Mouse (Mus musculus): ENCODE measurements around the gene H2-DMb2. TPM values are rescaled to one million over a fixed set of nuclear protein-coding genes. Genes with fewer than 3 reads are reported as not detected.
A peak's percentile ranks its signal among the peaks of the same experiment; 100 is the strongest.

Gene H2-DMb2
- polyA plus RNA-seq, 1 experiment from 2014 or later: 0.17 TPM

DNA sequence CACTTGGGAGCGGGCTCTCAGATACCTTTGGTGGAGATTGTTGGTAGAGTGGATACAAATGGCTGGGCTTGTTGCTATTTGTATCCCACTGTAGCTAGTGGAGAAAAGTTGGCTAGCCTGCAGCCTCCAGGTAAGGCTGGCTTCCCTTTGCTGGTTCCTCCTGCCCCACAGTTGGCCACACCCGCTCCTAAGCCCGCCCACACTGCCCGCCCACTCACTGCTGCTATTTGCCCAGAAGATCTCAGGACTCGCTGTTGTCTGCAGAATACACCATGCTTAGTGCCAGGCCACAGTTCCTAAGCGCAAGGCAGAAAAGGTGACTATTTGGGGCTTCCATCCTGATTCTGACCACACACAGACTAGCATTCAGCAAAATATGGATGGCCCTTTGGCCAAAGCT is 15.6 kb upstream of the H2-DMb2 start:
- H3K4me1 ChIP-seq: peaks cover 48% of the 10 kb centered on the region
- ATAC-seq (ENCODE audit: low FRiP score): no peak
- 29% methylated on average over 6 of the region's 6 CpGs for WGBS

DNA sequence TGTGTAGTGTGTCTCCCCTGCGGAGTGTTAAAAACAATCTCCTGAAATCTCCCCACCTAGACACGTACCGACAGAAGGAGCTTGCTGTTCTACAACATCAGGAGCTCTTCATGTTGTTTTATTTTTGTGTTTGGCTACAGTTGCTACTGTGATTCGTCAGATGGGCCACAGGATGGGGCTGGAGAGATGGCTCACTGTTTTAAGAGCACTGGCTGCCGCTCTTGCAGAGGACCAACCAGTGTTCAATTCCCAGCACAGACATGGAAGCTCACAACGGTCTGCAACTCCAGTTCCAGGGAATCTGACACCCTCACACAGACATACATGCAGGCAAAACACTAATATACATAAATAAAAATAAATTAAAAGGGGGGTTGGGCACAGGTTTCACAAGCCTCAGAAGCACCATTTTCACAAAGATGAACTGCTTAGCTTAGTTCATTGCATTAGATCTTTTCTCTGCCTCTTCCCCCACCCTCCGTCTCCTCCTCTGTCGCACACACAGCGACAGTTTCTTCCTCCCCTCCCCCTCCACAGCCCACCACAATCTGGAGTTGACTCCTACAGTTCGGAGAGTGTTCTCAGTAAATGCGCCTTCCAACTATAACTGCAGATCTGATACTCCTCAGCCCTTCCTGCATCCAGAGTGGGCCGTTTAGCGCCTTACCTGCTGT is 14.7 kb upstream of the H2-DMb2 start:
- Histone ChIP-seq H3K4me2 (peak overlapping the region; percentile 33), H3K9ac (replicated peaks) (no peak overlapping the region)

More for the DNA sequence above, 15.6 kb upstream of the H2-DMb2 start:
- Histone ChIP-seq H3K4me2 (no peak overlapping the region), H3K27me3 (replicated peaks) (no peaks in the 10 kb centered on the region), H3K4me3 (replicated peaks) (no peak overlapping the region), H3K36me3 (no peaks in the 10 kb centered on the region), H3K9me3 (replicated peaks) (no peaks in the 10 kb centered on the region), H3K9ac (replicated peaks) (no peak overlapping the region), H3K27ac (replicated peaks) (no peak overlapping the region)

DNA sequence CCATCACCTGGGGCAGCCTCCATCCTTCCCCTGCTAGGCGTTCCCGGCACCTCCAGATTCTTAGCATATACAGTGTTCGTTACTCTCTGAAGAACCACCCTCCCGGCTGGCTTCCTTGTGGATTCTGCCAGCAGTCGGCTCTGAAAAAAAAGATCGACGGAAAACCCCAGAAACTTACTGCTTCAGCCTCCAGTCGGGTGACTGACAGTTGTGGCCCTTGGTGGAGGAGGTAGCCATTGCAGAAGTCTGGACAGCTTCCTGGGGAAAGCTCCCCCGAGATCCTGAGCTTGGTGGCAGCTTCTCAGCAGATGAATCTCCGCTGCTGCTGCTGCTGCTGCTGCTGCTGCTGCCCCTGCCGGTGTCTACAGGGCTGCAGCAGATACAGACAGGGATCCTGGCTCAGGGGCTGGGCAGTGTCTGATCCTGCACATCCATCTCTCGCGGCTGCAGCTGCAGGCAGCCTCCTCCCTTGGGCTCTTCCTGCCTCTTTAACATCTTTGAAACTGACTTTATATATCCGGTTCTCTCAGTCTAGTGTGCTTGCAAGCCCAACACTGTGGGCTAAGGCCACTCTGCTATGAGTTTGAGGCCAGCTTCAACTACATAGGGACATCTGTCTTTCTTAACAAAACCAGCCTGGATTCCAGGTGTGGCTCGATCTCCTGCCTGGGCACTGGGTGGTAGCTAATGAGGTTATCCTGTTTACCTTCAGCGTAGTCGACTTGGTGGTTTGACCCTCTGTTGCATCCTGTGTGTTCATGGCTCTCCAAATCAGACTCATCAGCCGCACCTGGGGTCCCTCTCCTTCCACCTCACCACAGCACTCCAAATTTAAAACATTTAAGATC is 13.9 kb upstream of the H2-DMb2 start:
- Histone ChIP-seq H3K27ac (replicated peaks) (no peak overlapping the region; the same call in 1 of the 2 replicates), H3K9me3 (replicated peaks) (no peaks in the 10 kb centered on the region), H3K27me3 (replicated peaks) (no peaks in the 10 kb centered on the region), H3K4me1 (peaks cover 37% of the 10 kb centered on the region), H3K9ac (replicated peaks) (no peak overlapping the region), H3K36me3 (no peaks in the 10 kb centered on the region), H3K4me3 (replicated peaks) (0 out of 2 replicates have a peak overlapping the region, but pooled peaks have one; percentile 12), H3K4me2 (peak overlapping the region; percentile 33)
- ATAC-seq (ENCODE audit: low FRiP score): no peak
- WGBS: 21% methylated on average over 18 of the region's 18 CpGs

More for the DNA sequence above, 14.7 kb upstream of the H2-DMb2 start:
- H3K36me3 ChIP-seq: no peaks in the 10 kb centered on the region
- 0 out of 2 replicates have a peak overlapping the region, but pooled peaks have one; percentile 12 for H3K4me3 ChIP-seq (replicated peaks)
- no peaks in the 10 kb centered on the region for H3K9me3 ChIP-seq (replicated peaks)
- no peaks in the 10 kb centered on the region for H3K27me3 ChIP-seq (replicated peaks)
- WGBS: 21% methylated on average over 13 of the region's 13 CpGs
- H3K27ac ChIP-seq (replicated peaks): no peak overlapping the region; the same call in 1 of the 2 replicates
- 0 out of 2 replicates have a peak, but pooled peaks have one; percentile 21 for ATAC-seq (ENCODE audit: low FRiP score)
- H3K4me1 ChIP-seq: peaks cover 45% of the 10 kb centered on the region

DNA sequence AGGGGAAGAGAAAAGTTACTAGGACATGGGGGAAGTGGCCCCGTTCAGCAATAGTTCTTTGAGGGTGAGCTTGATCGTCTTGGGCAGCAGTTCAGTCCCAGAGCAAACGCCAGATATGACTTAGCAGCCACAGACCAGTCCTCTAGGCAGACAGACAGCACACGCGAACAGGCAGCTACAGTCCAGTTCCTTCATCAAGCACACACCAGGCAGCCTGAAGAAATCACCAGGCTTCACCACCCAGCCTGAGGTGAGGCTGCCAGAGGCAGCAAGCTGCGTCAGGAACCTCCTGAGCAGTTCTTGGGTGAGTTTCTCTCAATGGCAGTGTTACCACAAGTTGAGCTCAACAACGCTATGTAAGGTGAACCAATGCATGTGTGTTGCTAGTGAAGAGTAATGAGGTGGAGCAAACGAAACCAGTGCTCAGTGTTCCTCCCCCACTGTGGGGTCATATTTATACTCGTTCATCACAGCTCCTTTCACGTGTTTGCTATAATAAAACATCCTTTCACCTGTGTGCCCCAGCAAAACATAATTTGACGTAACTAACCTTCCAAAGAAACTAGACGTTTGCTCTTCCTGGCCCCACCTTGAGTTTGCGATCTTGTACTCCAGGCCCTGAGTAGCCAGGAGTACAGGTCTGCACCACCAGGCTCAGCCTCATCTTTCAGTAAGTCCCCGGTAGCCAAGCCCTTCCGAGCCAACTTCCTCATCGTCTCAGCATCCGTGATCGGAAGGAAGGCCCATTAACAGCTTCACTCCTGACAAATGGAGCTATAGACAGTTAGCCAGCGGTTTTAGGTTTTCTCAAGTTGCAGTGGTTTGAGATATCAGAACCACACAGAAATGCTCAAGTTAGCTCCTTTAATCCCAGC is 12.8 kb upstream of the H2-DMb2 start:
- Histone ChIP-seq H3K4me3 (replicated peaks) (no peak overlapping the region), H3K9me3 (replicated peaks) (no peaks in the 10 kb centered on the region), H3K27me3 (replicated peaks) (no peaks in the 10 kb centered on the region), H3K27ac (replicated peaks) (no peak overlapping the region), H3K36me3 (no peaks in the 10 kb centered on the region), H3K4me1 (peaks cover 27% of the 10 kb centered on the region), H3K4me2 (no peak overlapping the region), H3K9ac (replicated peaks) (no peak overlapping the region)
- 82% methylated on average over 19 of the region's 19 CpGs for WGBS
- no peak for ATAC-seq (ENCODE audit: low FRiP score)

DNA sequence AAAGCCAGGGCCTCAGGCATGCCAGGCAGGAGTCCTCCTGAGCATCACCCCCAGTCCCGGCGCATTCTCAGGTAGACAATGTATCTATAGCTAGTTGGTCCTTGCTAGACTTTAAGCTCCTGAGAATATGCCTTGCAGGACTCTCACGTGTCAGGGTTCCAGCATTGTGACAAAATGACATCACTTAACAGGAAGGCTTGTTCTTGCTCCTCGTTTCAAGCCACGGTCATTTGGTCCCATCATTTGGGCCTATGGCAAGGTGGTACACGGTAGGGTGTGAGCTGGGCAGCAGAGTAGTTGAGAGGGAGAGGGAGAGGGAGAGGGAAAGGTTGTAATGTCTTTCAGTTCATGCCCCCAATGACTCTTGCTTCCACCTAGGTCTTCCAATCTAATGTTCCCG is 11.2 kb upstream of the H2-DMb2 start:
- WGBS: 84% methylated on average over 7 of the region's 7 CpGs
- no peak overlapping the region for H3K4me2 ChIP-seq
- ATAC-seq (ENCODE audit: low FRiP score): no peak
- peaks cover 6% of the 10 kb centered on the region; the same call in 1 of the 2 replicates for H3K27me3 ChIP-seq (replicated peaks)
- no peaks in the 10 kb centered on the region for H3K36me3 ChIP-seq
- no peaks in the 10 kb centered on the region for H3K9me3 ChIP-seq (replicated peaks)
- H3K9ac ChIP-seq (replicated peaks): no peak overlapping the region
- H3K4me1 ChIP-seq: peaks cover 30% of the 10 kb centered on the region
- no peak overlapping the region for H3K4me3 ChIP-seq (replicated peaks)
- H3K27ac ChIP-seq (replicated peaks): no peak overlapping the region

DNA sequence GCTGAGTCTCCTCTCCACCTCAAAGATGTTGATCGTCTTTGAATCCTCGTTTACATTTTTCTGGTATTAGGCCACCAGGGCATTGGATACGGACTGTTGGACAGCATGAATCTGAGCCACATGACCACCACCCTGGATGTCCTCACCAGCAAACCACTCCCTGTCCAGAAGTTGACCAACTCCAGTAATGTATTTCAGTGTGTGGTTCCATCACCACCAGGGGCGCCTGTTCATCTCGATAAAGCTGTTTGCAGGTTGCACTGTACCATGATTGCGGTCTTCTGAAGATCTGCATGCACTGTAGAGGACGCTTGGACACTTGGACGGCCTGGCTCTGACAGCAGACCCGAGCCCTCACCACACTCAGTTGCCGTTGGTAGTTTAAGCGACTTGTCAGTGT is 9.8 kb upstream of the H2-DMb2 start:
- H3K27ac ChIP-seq (replicated peaks): no peak overlapping the region
- H3K36me3 ChIP-seq: no peaks in the 10 kb centered on the region
- H3K27me3 ChIP-seq (replicated peaks): peaks cover 16% of the 10 kb centered on the region
- 88% methylated on average over 11 of the region's 11 CpGs for WGBS
- ATAC-seq (ENCODE audit: low FRiP score): no peak
- no peak overlapping the region for H3K9ac ChIP-seq (replicated peaks)
- H3K4me2 ChIP-seq: no peak overlapping the region
- no peaks in the 10 kb centered on the region for H3K9me3 ChIP-seq (replicated peaks)
- H3K4me1 ChIP-seq: peaks cover 20% of the 10 kb centered on the region
- no peak overlapping the region for H3K4me3 ChIP-seq (replicated peaks)

DNA sequence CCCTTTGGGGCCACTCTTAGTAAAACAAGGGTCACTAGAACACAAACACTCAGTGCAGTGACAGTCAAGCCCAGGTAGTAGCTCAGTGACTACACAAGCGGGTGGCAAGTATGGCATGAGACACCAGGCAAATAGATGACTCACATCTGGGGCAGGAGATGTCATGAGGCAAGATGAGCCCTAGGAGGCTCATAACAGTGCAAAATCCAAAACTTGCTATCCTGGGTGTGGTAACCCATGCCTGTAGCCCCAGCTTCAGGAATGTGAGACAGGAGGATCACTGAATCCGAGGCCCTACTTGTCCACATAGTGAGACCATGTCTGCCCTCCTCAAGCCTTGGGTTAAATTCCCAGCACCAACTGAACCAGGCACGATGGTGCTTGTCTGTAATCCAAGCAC is 8.7 kb upstream of the H2-DMb2 start:
- no peaks in the 10 kb centered on the region for H3K36me3 ChIP-seq

DNA sequence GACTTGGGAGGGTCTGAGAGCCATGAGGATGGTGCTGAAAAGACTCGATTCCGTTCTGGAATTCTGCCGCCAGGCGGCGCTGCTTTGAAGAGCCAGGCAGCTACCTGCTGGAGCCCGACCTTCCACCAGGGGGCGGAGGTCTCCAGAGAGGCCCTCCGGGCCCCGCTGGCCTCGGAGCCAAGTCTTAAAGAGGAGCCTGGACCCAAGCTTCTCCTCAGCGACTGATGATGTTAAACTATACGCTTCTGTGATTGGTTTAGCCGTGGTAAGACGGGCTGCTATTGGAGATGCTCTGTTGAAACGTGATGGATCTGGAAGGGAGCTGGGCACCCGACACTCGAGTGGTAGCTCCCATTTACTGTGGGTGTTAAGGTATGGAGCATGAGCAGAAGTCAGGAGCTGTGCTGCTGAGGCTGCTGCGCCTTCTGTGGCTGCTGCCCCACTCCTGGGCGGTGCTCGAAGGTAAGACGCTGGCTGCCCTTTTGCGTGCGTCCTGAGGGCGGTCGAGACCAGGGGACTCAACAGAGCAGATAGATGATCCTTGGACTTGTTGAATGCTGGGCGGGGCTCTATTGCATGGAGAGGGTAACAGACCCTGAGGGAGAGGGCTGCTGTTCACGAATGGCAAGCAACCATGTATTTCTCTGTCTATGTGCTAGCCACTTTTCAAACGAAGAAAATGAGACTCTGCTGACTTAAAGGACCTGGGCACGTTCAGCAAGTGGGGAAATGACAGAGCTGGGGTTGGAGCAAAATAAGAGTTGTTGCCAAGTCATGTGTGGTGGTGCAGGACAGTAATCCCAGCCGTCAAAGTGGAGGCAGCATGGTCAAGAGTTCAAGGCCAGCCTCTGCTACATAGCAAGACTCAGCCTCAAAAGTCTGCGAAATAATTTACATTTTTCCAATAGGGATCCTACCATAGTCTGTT is 7.5 kb upstream of the H2-DMb2 start:
- H3K27ac ChIP-seq (replicated peaks): peak overlapping the region; percentile 46; the same call in 1 of the 2 replicates
- peak overlapping the region; percentile 83 for H3K4me2 ChIP-seq
- H3K9ac ChIP-seq (replicated peaks): no peak overlapping the region
- H3K4me3 ChIP-seq (replicated peaks): peak overlapping the region; percentile 42
- no peaks in the 10 kb centered on the region for H3K36me3 ChIP-seq
- WGBS: 8% methylated on average over 31 of the region's 31 CpGs
- peaks cover 20% of the 10 kb centered on the region for H3K4me1 ChIP-seq
- peaks cover 39% of the 10 kb centered on the region for H3K27me3 ChIP-seq (replicated peaks)
- peak; percentile 97 for ATAC-seq (ENCODE audit: low FRiP score)
- H3K9me3 ChIP-seq (replicated peaks): no peaks in the 10 kb centered on the region

More for the DNA sequence above, 8.7 kb upstream of the H2-DMb2 start:
- H3K27ac ChIP-seq (replicated peaks): no peak overlapping the region
- peaks cover 14% of the 10 kb centered on the region for H3K4me1 ChIP-seq
- no peak overlapping the region for H3K4me2 ChIP-seq
- ATAC-seq (ENCODE audit: low FRiP score): no peak
- peaks cover 28% of the 10 kb centered on the region for H3K27me3 ChIP-seq (replicated peaks)
- H3K4me3 ChIP-seq (replicated peaks): no peak overlapping the region
- H3K9ac ChIP-seq (replicated peaks): no peak overlapping the region
- no peaks in the 10 kb centered on the region for H3K9me3 ChIP-seq (replicated peaks)
- 91% methylated on average over 3 of the region's 3 CpGs for WGBS

DNA sequence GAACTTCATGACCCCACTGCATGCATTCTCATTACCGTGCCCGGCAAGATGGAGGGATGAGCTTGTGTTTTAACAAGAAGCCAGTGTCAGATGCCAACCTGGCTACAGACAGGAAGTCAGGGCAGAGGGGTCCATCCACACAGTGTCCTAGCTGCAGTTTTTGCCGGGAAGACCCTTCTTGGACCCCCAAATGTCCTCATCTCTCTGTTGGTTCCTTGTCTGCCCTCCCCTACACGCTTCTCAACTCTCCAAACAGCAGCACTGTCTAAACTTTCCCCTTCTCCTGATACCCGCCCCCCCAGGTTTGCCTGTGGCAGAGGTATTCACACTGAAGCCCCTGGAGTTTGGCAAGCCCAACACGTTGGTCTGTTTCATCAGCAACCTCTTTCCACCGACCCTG is 5.5 kb upstream of the H2-DMb2 start:
- H3K4me3 ChIP-seq (replicated peaks): no peak overlapping the region
- H3K27ac ChIP-seq (replicated peaks): no peak overlapping the region
- peaks cover 20% of the 10 kb centered on the region for H3K4me1 ChIP-seq
- H3K27me3 ChIP-seq (replicated peaks): peaks cover 49% of the 10 kb centered on the region
- no peak for ATAC-seq (ENCODE audit: low FRiP score)
- H3K9ac ChIP-seq (replicated peaks): no peak overlapping the region
- H3K36me3 ChIP-seq: no peaks in the 10 kb centered on the region
- H3K4me2 ChIP-seq: no peak overlapping the region
- H3K9me3 ChIP-seq (replicated peaks): no peaks in the 10 kb centered on the region
- WGBS: 71% methylated on average over 7 of the region's 7 CpGs

DNA sequence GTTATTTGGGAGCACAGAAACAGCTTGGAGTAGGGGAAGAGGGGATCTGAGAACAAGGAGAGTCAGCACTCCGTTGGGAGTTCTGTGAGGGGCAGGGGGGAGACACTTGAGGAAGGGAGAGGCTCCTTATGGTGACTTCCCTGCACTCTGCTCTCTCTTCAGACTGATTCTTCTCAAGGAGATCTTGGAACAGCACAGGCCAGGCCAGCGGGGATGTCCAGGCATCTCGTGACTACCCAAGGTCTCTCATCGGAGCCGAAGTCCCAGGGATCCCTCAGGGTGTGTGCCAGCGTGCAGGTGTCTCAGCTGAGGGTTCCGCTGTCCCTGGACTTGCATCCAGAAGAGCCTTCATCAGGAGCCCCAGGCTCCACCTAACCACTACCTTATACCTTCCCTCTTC is 4.5 kb upstream of the H2-DMb2 start:
- Histone ChIP-seq H3K4me1 (peaks cover 20% of the 10 kb centered on the region), H3K27me3 (replicated peaks) (peaks cover 49% of the 10 kb centered on the region), H3K36me3 (no peaks in the 10 kb centered on the region), H3K27ac (replicated peaks) (no peak overlapping the region), H3K9me3 (replicated peaks) (no peaks in the 10 kb centered on the region), H3K4me2 (no peak overlapping the region), H3K9ac (replicated peaks) (no peak overlapping the region), H3K4me3 (replicated peaks) (no peak overlapping the region)
- no peak for ATAC-seq (ENCODE audit: low FRiP score)
- WGBS: 84% methylated on average over 7 of the region's 7 CpGs
